ENCODE assay signal across 16 mouse cellular contexts in genomic region chr11:95250110-95250509, GRCm38 (mm10). TPM values are rescaled to one million over a fixed set of nuclear protein-coding genes. Genes with fewer than 3 reads are reported as not detected.
DNase-seq lines count a peak whose midpoint lies in the region; ATAC-seq lines count a peak whose summit lies in the region.
"Had no signal": no experiment of that assay in that cellular context is flagged by ENCODE, and none has a peak within 500 bp of the region (broad histone marks: within the 10 kb centered on the region; RNA-seq: fewer than 3 reads in every experiment).

No protein-coding gene starts in this region.

- 0 out of 2 replicates have a peak overlapping the region, but pooled peaks have one; percentile 5 for H3K27ac ChIP-seq in midbrain, embryonic 10.5 days (replicated peaks)
- H3K27ac ChIP-seq in midbrain, embryonic 16.5 days (ENCODE audit: low read length), result no peak overlapping the region
- H3K27ac ChIP-seq in stomach, embryonic 16.5 days (ENCODE audit: low read length), result no peak overlapping the region
- H3K27ac ChIP-seq: forebrain, embryonic 15.5 days; neural tube, embryonic 13.5 days had no signal

- H3K4me1 ChIP-seq in midbrain, embryonic 10.5 days, result peaks cover 23% of the 10 kb centered on the region
- H3K4me1 ChIP-seq in midbrain, embryonic 16.5 days (ENCODE audit: control insufficient read depth, insufficient read depth, low read length), result no peaks in the 10 kb centered on the region
- H3K4me1 ChIP-seq in stomach, embryonic 16.5 days (ENCODE audit: control insufficient read depth, insufficient read depth, low read length), result no peaks in the 10 kb centered on the region
- H3K4me1 ChIP-seq: neural tube, embryonic 13.5 days had no signal

- H3K9ac ChIP-seq in midbrain, embryonic 16.5 days (ENCODE audit: low read depth, low read length), result no peak overlapping the region
- H3K9ac ChIP-seq in stomach, embryonic 16.5 days (ENCODE audit: low read length), result 0 out of 2 replicates have a peak overlapping the region, but pooled peaks have one; percentile 1
- H3K9ac ChIP-seq: forebrain, embryonic 15.5 days; neural tube, embryonic 13.5 days had no signal

- intact Hi-C loops in heart, postnatal 25 days (cut with DNase I), result loop anchor here (5.0 kb wide), 1 partner anchor 203 kb away; no protein-coding TSS in a partner anchor

- WGBS in midbrain, embryonic 10.5 days, result 44% methylated on average over 10 of the region's 10 CpGs
- 52% methylated on average over 10 of the region's 10 CpGs for WGBS in midbrain, embryonic 16.5 days
- 45% methylated on average over 10 of the region's 10 CpGs for WGBS in stomach, embryonic 16.5 days

- H3K27me3 ChIP-seq in midbrain, embryonic 10.5 days (ENCODE audit: low read depth, poor library complexity, severe bottlenecking), result peaks cover 37% of the 10 kb centered on the region
- H3K27me3 ChIP-seq in midbrain, embryonic 16.5 days (ENCODE audit: control insufficient read depth, insufficient read depth, low read depth, low read length), result no peaks in the 10 kb centered on the region
- no peaks in the 10 kb centered on the region for H3K27me3 ChIP-seq in stomach, embryonic 16.5 days (ENCODE audit: control insufficient read depth, insufficient read depth, low read length)
- H3K27me3 ChIP-seq: forebrain, embryonic 15.5 days had no signal

- H3K9me3 ChIP-seq in midbrain, embryonic 10.5 days (replicated peaks), result peaks cover 9% of the 10 kb centered on the region
- H3K9me3 ChIP-seq in midbrain, embryonic 16.5 days (replicated peaks; ENCODE audit: control insufficient read depth, low read length, poor library complexity, severe bottlenecking), result no peaks in the 10 kb centered on the region
- H3K9me3 ChIP-seq in stomach, embryonic 16.5 days (replicated peaks; ENCODE audit: control insufficient read depth, low read length), result no peaks in the 10 kb centered on the region
- H3K9me3 ChIP-seq: forebrain, embryonic 15.5 days; neural tube, embryonic 13.5 days had no signal

- H3K4me3 ChIP-seq in midbrain, embryonic 10.5 days, result no peak overlapping the region
- H3K4me3 ChIP-seq in midbrain, embryonic 16.5 days (ENCODE audit: low read depth, low read length), result no peak overlapping the region
- H3K4me3 ChIP-seq in stomach, embryonic 16.5 days (replicated peaks; ENCODE audit: low read length), result no peak overlapping the region
- H3K4me3 ChIP-seq: forebrain, embryonic 15.5 days; neural tube, embryonic 13.5 days had no signal

- no peak overlapping the region for H3K4me2 ChIP-seq in midbrain, embryonic 16.5 days (ENCODE audit: low read length)
- H3K4me2 ChIP-seq in stomach, embryonic 16.5 days (ENCODE audit: low read depth, low read length), result no peak overlapping the region
- H3K4me2 ChIP-seq: forebrain, embryonic 15.5 days; neural tube, embryonic 13.5 days had no signal

- DNase-seq in heart, adult 11 months, result peak; percentile 93
- no peak for DNase-seq in heart, postnatal 25 days (ENCODE audit: low spot score)
- peak; percentile 49 for DNase-seq in kidney, postnatal 10 days
- DNase-seq in kidney, adult 18-20 months, result no peak
- DNase-seq in midbrain, embryonic 10.5 days (ENCODE audit: low spot score), result no peak
- DNase-seq in gastrocnemius, adult 18-20 months (ENCODE audit: low spot score), result no peak
- DNase-seq: cerebellum, adult 2 months; midbrain, embryonic 14.5 days; thymus, postnatal 4 days had no signal

- ATAC-seq in midbrain, embryonic 16.5 days, result no peak
- 0 out of 2 replicates have a peak, but pooled peaks have one; percentile 12 for ATAC-seq in stomach, embryonic 16.5 days (ENCODE audit: insufficient read depth, low FRiP score)
- ATAC-seq: forebrain, embryonic 15.5 days had no signal

- H3K36me3 ChIP-seq in midbrain, embryonic 10.5 days, result no peaks in the 10 kb centered on the region
- H3K36me3 ChIP-seq in midbrain, embryonic 16.5 days (ENCODE audit: control insufficient read depth, insufficient read depth, low read length), result no peaks in the 10 kb centered on the region
- H3K36me3 ChIP-seq in stomach, embryonic 16.5 days (ENCODE audit: control insufficient read depth, insufficient read depth, low read length), result no peaks in the 10 kb centered on the region
- H3K36me3 ChIP-seq: forebrain, embryonic 15.5 days; neural tube, embryonic 13.5 days had no signal

RNA-seq across cellular contexts. Expression of gene Tac4, which starts 11.2 kb away (rescaled TPM):
- total RNA-seq in heart, postnatal 25 days (2021), result not detected
- polyA plus RNA-seq in midbrain, embryonic 10.5 days (2016; fragmentation: Nextera tagmentation; extraction: Ambion mirVana), result not detected in 2 replicates
- polyA plus RNA-seq in midbrain, embryonic 16.5 days (2015; fragmentation: Nextera tagmentation; extraction: Ambion mirVana), result not detected in 2 replicates
- polyA plus RNA-seq in stomach, embryonic 16.5 days (2015; fragmentation: Nextera tagmentation; extraction: Ambion mirVana), result 0.10 and 0.24 TPM in 2 replicates
- total RNA-seq in gastrocnemius, adult 18-20 months (2021), result not detected
- total RNA-seq: gastrocnemius, postnatal 4 days; layer of hippocampus, postnatal 25 days; liver, adult 2 months had no signal
- polyA plus RNA-seq: forebrain, embryonic 15.5 days; liver, adult 2 months; midbrain, embryonic 14.5 days had no signal

RNA-seq across cellular contexts. Expression of gene Kat7, which starts 59.9 kb away (rescaled TPM):
- 10 to 100 TPM; 26.9 to 28.5 TPM for total RNA-seq in heart, postnatal 25 days (2021)
- 91.6 and 97.6 TPM in 2 replicates for polyA plus RNA-seq in midbrain, embryonic 10.5 days (2016; fragmentation: Nextera tagmentation; extraction: Ambion mirVana)
- polyA plus RNA-seq in midbrain, embryonic 16.5 days (2015; fragmentation: Nextera tagmentation; extraction: Ambion mirVana), result 65.8 and 69.1 TPM in 2 replicates
- 59.3 and 66.0 TPM in 2 replicates for polyA plus RNA-seq in stomach, embryonic 16.5 days (2015; fragmentation: Nextera tagmentation; extraction: Ambion mirVana)
- 10 to 100 TPM; 19.7 to 23.9 TPM for total RNA-seq in gastrocnemius, adult 18-20 months (2021)

Comparison
In these comparisons a context has a peak if more than half of its experiments do, and no peak if none do; other contexts are left out.
1. DNase-seq: peak in heart, adult 11 months (single experiment) and kidney, postnatal 10 days (single experiment); none in heart, postnatal 25 days (single experiment), kidney, adult 18-20 months (single experiment), midbrain, embryonic 10.5 days (single experiment) and gastrocnemius, adult 18-20 months (single experiment).